Mouse (Mus musculus): ENCODE results near the gene Gnb1. TPM values are rescaled to one million over a fixed set of nuclear protein-coding genes. Genes with fewer than 3 reads are reported as not detected.

The Gnb1 gene
- polyA plus RNA-seq, 1 experiment from 2014 or later: 1,263 TPM

- H3K9me3 ChIP-seq (ENCODE audit: control insufficient read depth, low read length): no peaks in the 10 kb centered on the region
- H3K4me3 ChIP-seq (replicated peaks; ENCODE audit: low read depth, low read length): no peak overlapping the region
- no peak overlapping the region for H3K27ac ChIP-seq (replicated peaks; ENCODE audit: low read depth, low read length)
- no peak overlapping the region for H3K4me2 ChIP-seq (ENCODE audit: low read length)
- no peak for DNase-seq
- no peak for ATAC-seq (ENCODE audit: low FRiP score, low TSS enrichment)
- H3K36me3 ChIP-seq (ENCODE audit: control insufficient read depth, insufficient read depth, low read length): peaks cover 99% of the 10 kb centered on the region
- WGBS: 94% methylated on average over 6 of the region's 6 CpGs
- no peak overlapping the region for H3K9ac ChIP-seq (replicated peaks; ENCODE audit: low read length)
- H3K27me3 ChIP-seq (ENCODE audit: control insufficient read depth, insufficient read depth, low read length): no peaks in the 10 kb centered on the region
- no peaks in the 10 kb centered on the region for H3K4me1 ChIP-seq (ENCODE audit: control insufficient read depth, insufficient read depth, low read length)
Observed at GRCm38 (mm10) chr4:155552917-155553532, 61.9 kb downstream of the Gnb1 start.

GRCm38 (mm10) chr4:155554880-155555279 is 63.7 kb downstream of the Gnb1 start:
- Histone ChIP-seq H3K9ac (replicated peaks; ENCODE audit: low read length) (no peak overlapping the region), H3K27ac (replicated peaks; ENCODE audit: low read depth, low read length) (no peak overlapping the region), H3K4me2 (ENCODE audit: low read length) (no peak overlapping the region), H3K4me1 (ENCODE audit: control insufficient read depth, insufficient read depth, low read length) (no peaks in the 10 kb centered on the region), H3K9me3 (ENCODE audit: control insufficient read depth, low read length) (no peaks in the 10 kb centered on the region), H3K27me3 (ENCODE audit: control insufficient read depth, insufficient read depth, low read length) (no peaks in the 10 kb centered on the region), H3K36me3 (ENCODE audit: control insufficient read depth, insufficient read depth, low read length) (peaks cover 99% of the 10 kb centered on the region), H3K4me3 (replicated peaks; ENCODE audit: low read depth, low read length) (no peak overlapping the region)
- ATAC-seq (ENCODE audit: low FRiP score, low TSS enrichment) (no peak), DNase-seq (no peak)
- WGBS: 88% methylated on average over 4 of the region's 4 CpGs

GRCm38 (mm10) chr4:155555464-155555863 is 64.3 kb downstream of the Gnb1 start:
- Histone ChIP-seq H3K27me3 (ENCODE audit: control insufficient read depth, insufficient read depth, low read length) (no peaks in the 10 kb centered on the region), H3K4me2 (ENCODE audit: low read length) (no peak overlapping the region), H3K27ac (replicated peaks; ENCODE audit: low read depth, low read length) (no peak overlapping the region), H3K9ac (replicated peaks; ENCODE audit: low read length) (no peak overlapping the region), H3K4me3 (replicated peaks; ENCODE audit: low read depth, low read length) (no peak overlapping the region), H3K36me3 (ENCODE audit: control insufficient read depth, insufficient read depth, low read length) (peaks cover 99% of the 10 kb centered on the region), H3K9me3 (ENCODE audit: control insufficient read depth, low read length) (no peaks in the 10 kb centered on the region), H3K4me1 (ENCODE audit: control insufficient read depth, insufficient read depth, low read length) (no peaks in the 10 kb centered on the region)
- 72% methylated on average over 1 of the region's 1 CpGs for WGBS
- DNase-seq (no peak), ATAC-seq (ENCODE audit: low FRiP score, low TSS enrichment) (no peak)

GRCm38 (mm10) chr4:155559454-155559853 is 68.3 kb downstream of the Gnb1 start:
- 92% methylated on average over 6 of the region's 6 CpGs for WGBS
- Histone ChIP-seq H3K4me1 (ENCODE audit: control insufficient read depth, insufficient read depth, low read length) (peaks cover 3% of the 10 kb centered on the region), H3K4me3 (replicated peaks; ENCODE audit: low read depth, low read length) (no peak overlapping the region)

DNA sequence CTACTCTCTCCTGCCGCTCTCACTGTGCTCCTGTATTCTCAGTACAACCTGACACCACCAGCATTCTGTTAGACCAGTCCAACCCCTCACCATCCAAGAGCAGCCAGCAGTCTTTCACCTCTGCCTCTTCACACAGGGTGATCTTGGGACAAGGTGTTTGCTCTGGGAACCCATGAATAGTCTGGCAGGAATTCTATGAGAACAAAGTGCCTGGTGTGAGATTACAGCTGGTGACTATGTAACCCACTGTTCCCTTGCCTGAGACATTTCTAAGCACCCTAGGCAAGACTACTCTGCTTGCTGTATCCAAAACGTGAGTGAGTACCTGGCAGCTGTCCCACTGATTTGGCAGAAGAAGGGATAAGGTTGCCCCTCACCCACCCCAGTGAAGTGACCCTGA is 69.8 kb downstream of the Gnb1 start:
- no peaks in the 10 kb centered on the region for H3K27me3 ChIP-seq (ENCODE audit: control insufficient read depth, insufficient read depth, low read length)
- DNase-seq (no peak), ATAC-seq (ENCODE audit: low FRiP score, low TSS enrichment) (no peak)
- H3K4me2 ChIP-seq (ENCODE audit: low read length): no peak overlapping the region
- peaks cover 11% of the 10 kb centered on the region for H3K4me1 ChIP-seq (ENCODE audit: control insufficient read depth, insufficient read depth, low read length)
- H3K27ac ChIP-seq (replicated peaks; ENCODE audit: low read depth, low read length): no peak overlapping the region
- 64% methylated on average over 2 of the region's 2 CpGs for WGBS
- H3K36me3 ChIP-seq (ENCODE audit: control insufficient read depth, insufficient read depth, low read length): peaks cover 54% of the 10 kb centered on the region
- no peak overlapping the region for H3K4me3 ChIP-seq (replicated peaks; ENCODE audit: low read depth, low read length)
- no peak overlapping the region for H3K9ac ChIP-seq (replicated peaks; ENCODE audit: low read length)
- H3K9me3 ChIP-seq (ENCODE audit: control insufficient read depth, low read length): no peaks in the 10 kb centered on the region

More at GRCm38 (mm10) chr4:155559454-155559853, 68.3 kb downstream of the Gnb1 start:
- Histone ChIP-seq H3K9ac (replicated peaks; ENCODE audit: low read length) (no peak overlapping the region), H3K27me3 (ENCODE audit: control insufficient read depth, insufficient read depth, low read length) (no peaks in the 10 kb centered on the region), H3K36me3 (ENCODE audit: control insufficient read depth, insufficient read depth, low read length) (peaks cover 69% of the 10 kb centered on the region), H3K27ac (replicated peaks; ENCODE audit: low read depth, low read length) (no peak overlapping the region), H3K9me3 (ENCODE audit: control insufficient read depth, low read length) (no peaks in the 10 kb centered on the region), H3K4me2 (ENCODE audit: low read length) (no peak overlapping the region)
- DNase-seq (no peak), ATAC-seq (ENCODE audit: low FRiP score, low TSS enrichment) (no peak)

DNA sequence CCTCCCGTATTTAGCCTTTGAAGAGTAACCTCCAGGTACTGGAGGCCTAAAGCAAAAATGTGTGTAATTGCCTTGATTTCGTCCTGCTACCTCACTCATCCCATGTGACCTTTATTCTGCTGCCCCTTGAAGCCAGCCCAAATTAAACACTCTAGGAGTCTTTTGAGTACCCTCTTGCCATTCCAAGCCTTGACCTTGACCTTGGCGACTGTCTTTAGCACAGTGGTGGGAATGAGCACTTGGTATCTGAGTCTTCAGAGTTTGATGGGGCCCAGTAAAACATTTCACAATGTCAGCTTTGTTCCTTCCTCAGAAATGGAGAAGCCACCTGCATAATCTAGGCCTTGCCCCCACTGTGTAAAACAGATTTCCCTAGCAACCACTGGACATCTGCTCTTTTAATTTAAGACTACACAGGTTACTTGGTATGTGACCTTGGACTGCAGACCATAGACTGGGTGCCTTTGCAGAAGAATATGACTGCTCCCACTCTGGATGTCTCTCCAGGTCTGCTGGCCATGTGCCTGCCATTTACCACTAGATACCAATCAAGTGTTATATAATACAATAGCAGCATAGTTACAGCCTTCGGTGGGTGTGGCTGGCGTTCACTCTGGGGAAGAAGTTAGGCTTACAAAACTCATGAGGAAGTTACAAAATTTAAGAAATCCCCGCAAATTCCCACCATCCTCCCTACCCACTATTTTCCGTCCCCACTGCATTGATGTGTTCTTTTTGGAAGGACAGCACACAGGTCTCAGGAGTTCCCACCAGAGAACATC is 70.7 kb downstream of the Gnb1 start, which contains the start of gene Nadk:
TSS of gene Nadk (plus strand) at position 718 of the 782 bp plus-strand sequence.
- WGBS: 81% methylated on average over 7 of the region's 7 CpGs
- peaks cover 45% of the 10 kb centered on the region for H3K36me3 ChIP-seq (ENCODE audit: control insufficient read depth, insufficient read depth, low read length)

GRCm38 (mm10) chr4:155562725-155563399 is 71.7 kb downstream of the Gnb1 start:
- Histone ChIP-seq H3K4me3 (replicated peaks; ENCODE audit: low read depth, low read length) (peak overlapping the region; percentile 84), H3K4me1 (ENCODE audit: control insufficient read depth, insufficient read depth, low read length) (peaks cover 11% of the 10 kb centered on the region), H3K36me3 (ENCODE audit: control insufficient read depth, insufficient read depth, low read length) (peaks cover 35% of the 10 kb centered on the region), H3K9ac (replicated peaks; ENCODE audit: low read length) (peak overlapping the region; percentile 81; the same call in 1 of the 2 replicates), H3K4me2 (ENCODE audit: low read length) (peak overlapping the region; percentile 92), H3K9me3 (ENCODE audit: control insufficient read depth, low read length) (no peaks in the 10 kb centered on the region), H3K27me3 (ENCODE audit: control insufficient read depth, insufficient read depth, low read length) (no peaks in the 10 kb centered on the region), H3K27ac (replicated peaks; ENCODE audit: low read depth, low read length) (peak overlapping the region; percentile 90)
- DNase-seq (peak; percentile 66), ATAC-seq (ENCODE audit: low FRiP score, low TSS enrichment) (no peak)
- 2% methylated on average over 19 of the region's 19 CpGs for WGBS

More for the DNA sequence above, 70.7 kb downstream of the Gnb1 start, which contains the start of gene Nadk:
- DNase-seq (no peak), ATAC-seq (ENCODE audit: low FRiP score, low TSS enrichment) (no peak)
- Histone ChIP-seq H3K9ac (replicated peaks; ENCODE audit: low read length) (peak within 1 kb of the TSS; percentile 81; the same call in 1 of the 2 replicates), H3K4me2 (ENCODE audit: low read length) (peak within 1 kb of the TSS; percentile 92), H3K4me3 (replicated peaks; ENCODE audit: low read depth, low read length) (peak within 1 kb of the TSS; percentile 84), H3K4me1 (ENCODE audit: control insufficient read depth, insufficient read depth, low read length) (peaks cover 11% of the 10 kb centered on the region), H3K9me3 (ENCODE audit: control insufficient read depth, low read length) (no peaks in the 10 kb centered on the region), H3K27ac (replicated peaks; ENCODE audit: low read depth, low read length) (peak within 1 kb of the TSS; percentile 90), H3K27me3 (ENCODE audit: control insufficient read depth, insufficient read depth, low read length) (no peaks in the 10 kb centered on the region)

DNA sequence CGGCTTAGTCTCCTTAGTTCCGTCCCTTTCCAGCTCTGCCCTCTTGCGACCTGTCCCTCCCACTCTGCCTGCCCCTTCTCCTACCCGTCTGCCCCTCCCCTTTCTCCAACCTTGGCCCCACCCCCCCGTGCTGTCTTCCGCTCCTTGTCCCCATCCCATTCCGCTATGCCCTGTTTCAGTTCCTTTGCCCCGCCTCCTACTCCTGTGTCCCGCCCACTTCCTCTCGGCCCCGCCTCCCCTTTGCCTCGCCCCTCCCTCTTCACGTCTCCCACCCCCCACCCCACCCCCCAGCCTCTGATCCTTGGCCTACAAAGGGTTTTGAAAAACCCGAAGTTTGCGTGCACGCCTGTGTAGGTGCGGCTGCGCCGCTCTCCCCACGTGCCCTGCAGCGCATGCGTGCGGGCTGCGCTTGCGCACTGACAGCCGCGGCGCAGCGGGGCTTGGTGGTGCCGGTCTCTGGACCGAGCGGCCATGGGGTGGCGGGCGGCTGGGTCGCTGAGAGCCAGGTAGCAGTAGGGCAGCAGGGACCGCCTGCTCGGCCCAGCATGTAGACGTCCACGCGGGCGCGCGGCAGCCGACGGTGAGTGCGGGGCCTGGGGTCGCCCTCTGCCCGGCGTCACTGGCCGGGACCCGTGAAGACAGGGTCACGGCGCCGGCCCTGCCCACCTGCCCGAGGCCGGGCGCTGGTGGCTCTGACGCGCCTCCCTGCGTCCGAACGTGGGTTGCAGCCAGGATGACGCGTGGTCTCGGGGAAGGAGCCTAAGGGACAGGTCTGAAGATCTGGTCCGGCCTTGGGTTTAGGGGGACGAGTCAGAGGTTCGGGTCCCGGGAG is 72.5 kb downstream of the Gnb1 start:
- H3K9ac ChIP-seq (replicated peaks; ENCODE audit: low read length): peak overlapping the region; percentile 81
- under 1% methylated on average over 69 of the region's 69 CpGs for WGBS
- ATAC-seq (ENCODE audit: low FRiP score, low TSS enrichment): peak; percentile 95
- H3K4me1 ChIP-seq (ENCODE audit: control insufficient read depth, insufficient read depth, low read length): peaks cover 11% of the 10 kb centered on the region
- peak overlapping the region; percentile 92 for H3K4me2 ChIP-seq (ENCODE audit: low read length)
- peak overlapping the region; percentile 84 for H3K4me3 ChIP-seq (replicated peaks; ENCODE audit: low read depth, low read length)
- H3K27me3 ChIP-seq (ENCODE audit: control insufficient read depth, insufficient read depth, low read length): no peaks in the 10 kb centered on the region
- DNase-seq: peak; percentile 98
- peak overlapping the region; percentile 90 for H3K27ac ChIP-seq (replicated peaks; ENCODE audit: low read depth, low read length)
- no peaks in the 10 kb centered on the region for H3K9me3 ChIP-seq (ENCODE audit: control insufficient read depth, low read length)
- H3K36me3 ChIP-seq (ENCODE audit: control insufficient read depth, insufficient read depth, low read length): peaks cover 27% of the 10 kb centered on the region

Data from midbrain, embryonic 14.5 days (tissue).